Mouse (Mus musculus) bone marrow macrophage, adult 2 months (primary cell): Measurements from ENCODE around the gene Trim16. TPM values are rescaled to one million over a fixed set of nuclear protein-coding genes. Genes with fewer than 3 reads are reported as not detected.

Experiments
- H3K27ac ChIP-seq: 2 replicates; pipeline ENCODE4 v1.5.1; 2012; ENCODE audit warnings: low read depth, low read length; ENCODE audit not compliant: insufficient read depth
- H3K4me1 ChIP-seq: 2 replicates; pipeline ENCODE4 v1.6.1; 2012; ENCODE audit warnings: low read length; ENCODE audit not compliant: control insufficient read depth, insufficient read depth
- H3K4me3 ChIP-seq: 2 replicates; pipeline ENCODE4 v1.5.1; 2012; ENCODE audit warnings: mild to moderate bottlenecking, low read length, moderate library complexity; ENCODE audit not compliant: insufficient read depth
- CTCF ChIP-seq: IDR thresholded peaks from 2 replicates; pipeline ENCODE4 v1.5.1; 2012; ENCODE audit warnings: low read depth, mild to moderate bottlenecking, low read length, moderate library complexity
- POLR2A ChIP-seq: IDR thresholded peaks from 2 replicates; pipeline ENCODE4 v1.6.1; 2012; ENCODE audit warnings: mild to moderate bottlenecking, low read depth, low read length, borderline replicate concordance
- polyA plus RNA-seq: library from polyadenylated mRNA; stranded (reverse); fragments of >200 nt; gene quantifications from 2 replicates; pipeline ENCODE4 v1.2.4, GENCODE M21; 2012; ENCODE audit not compliant: missing spikeins, insufficient read depth, insufficient read length

Gene Trim16
- polyA plus RNA-seq, 1 experiment: 15.0 TPM

DNA sequence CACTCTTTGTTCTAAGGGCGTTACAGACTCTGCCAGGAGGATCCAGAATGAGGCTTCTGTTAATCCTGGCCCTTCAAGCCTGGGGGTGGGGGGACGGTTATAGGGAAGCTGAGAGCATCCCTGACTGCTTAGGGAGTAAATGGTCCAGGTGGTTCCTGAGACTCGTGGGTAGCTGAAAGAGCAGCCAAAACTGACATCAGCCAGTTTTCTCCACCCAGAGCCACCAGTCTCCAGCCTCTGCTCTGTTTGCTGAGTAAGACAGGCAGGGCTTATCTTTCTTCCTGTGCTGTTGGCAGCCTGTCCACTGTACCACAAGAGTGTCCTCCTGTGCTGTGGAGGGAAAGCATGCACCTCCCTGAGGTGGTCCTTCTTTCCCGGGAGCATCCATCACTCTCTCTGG is 5.4 kb upstream of the Trim16 start:
- H3K4me3 ChIP-seq: no peak overlapping the region

DNA sequence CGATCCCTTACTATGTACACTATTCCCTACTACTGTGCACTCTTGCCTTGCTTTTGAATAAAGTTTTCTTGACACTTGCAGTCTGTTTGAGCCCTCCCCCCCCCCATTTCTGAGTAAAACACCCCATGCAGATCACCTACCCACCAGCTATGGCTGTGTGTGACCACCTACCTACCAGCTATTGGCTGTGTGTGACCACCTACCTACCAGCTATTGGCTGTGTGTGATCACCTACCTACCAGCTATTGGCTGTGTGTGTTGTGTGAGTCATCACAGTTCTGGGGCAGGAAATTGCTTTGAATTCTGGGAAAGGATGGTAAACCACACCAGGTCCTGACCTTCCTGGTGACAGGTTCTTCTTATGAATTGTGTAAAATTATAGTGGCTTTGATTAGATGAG is 4.6 kb upstream of the Trim16 start:
- no peak overlapping the region for H3K4me3 ChIP-seq
- TF ChIP-seq CTCF: no peak
- no peak for TF ChIP-seq POLR2A
- peaks cover 23% of the 10 kb centered on the region for H3K4me1 ChIP-seq
- no peak overlapping the region for H3K27ac ChIP-seq

More for the DNA sequence above, 5.4 kb upstream of the Trim16 start:
- Histone ChIP-seq H3K27ac (no peak overlapping the region), H3K4me1 (peaks cover 23% of the 10 kb centered on the region)
- TF ChIP-seq CTCF (no peak), POLR2A (no peak)

DNA sequence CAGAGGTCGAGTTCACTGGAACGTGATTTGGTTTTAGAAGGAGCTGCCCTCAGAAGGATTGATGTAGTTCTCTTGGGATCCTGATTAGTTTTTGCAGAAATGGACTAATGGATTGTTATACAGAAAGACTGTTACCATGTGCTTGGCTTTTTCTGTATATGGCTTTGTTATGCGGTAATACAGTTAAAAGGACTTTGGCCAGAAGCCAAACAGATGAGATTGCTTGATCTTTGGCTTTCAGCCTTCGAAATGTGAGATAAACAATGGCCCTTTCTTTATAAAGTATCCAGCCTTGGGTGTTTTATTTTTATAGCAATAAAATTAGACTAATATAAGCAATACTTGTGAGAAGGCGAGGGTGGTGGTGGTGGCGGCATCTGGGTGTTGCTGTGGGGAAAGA is 3.4 kb upstream of the Trim16 start:
- TF ChIP-seq CTCF (no peak), POLR2A (no peak)
- H3K4me3 ChIP-seq: no peak overlapping the region
- H3K4me1 ChIP-seq: peaks cover 12% of the 10 kb centered on the region
- H3K27ac ChIP-seq: no peak overlapping the region

DNA sequence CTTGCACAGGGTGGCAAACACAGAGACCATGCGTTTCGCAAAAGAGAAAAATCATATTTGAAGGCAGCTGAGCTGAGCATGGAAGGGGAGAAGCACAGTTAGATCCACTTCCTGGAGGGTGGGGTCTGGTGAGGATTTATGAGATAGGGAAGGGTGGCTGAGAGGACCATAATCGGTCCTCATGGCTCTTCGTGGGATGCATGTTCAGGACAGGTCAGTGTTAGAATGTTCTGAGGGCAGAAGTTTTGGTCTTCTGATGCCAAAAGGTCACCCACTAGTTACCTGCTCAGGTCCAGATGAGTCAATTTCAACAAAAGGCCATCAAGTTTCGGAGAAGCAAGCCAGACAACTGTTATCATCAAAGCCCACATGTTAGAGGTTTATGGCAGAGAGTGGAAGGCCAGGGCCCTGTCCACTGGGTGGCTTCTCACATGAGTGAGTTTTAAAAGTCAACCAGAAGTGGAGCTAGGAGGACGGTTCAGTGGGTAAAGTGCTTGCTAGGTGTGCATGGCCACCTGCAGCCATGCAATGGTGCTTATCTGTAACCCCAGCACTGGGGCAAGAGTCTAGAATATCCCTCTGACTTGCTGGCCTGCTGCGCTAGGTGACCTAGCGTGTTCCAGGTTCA is 858 bp upstream of the Trim16 start:
- no peak for TF ChIP-seq POLR2A
- TF ChIP-seq CTCF: no peak
- H3K4me1 ChIP-seq: peaks cover 22% of the 10 kb centered on the region
- H3K4me3 ChIP-seq: no peak overlapping the region
- H3K27ac ChIP-seq: no peak overlapping the region

DNA sequence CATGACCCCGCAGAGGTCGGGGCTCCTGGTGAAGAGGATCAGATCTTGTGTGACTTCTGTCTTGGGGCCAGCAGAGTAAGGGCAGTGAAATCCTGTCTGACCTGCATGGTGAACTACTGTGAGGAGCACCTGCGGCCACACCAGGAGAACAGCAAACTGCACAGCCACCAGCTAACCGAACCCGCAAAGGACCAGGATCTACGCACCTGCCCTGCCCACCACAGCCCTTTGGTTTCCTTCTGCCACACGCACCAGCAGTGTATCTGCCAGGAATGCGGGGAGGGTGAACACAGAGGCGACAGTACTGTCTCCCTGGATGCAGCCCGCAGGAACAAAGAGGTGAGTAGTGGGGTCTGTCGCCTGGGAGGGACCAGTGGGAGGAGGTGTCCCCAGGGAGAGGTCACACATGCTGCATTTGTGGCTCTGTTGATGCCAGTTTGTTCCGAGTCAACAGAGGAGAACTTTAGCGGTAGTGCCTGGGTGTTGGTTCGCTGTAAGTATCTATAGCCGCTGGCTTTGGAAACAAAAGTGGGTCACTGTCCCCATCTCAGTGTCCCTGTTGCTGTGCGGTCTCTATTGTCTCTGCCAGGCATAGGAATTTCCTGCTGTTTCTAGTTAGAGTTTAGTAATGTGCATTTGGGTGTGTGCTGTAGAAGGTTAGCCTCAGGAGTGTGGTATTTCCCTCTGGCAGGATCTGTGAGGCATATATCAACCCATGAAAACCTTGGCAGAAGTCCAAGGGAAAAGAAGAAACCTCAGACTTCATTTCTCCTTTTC is 818 bp downstream of the Trim16 start:
- peak overlapping the region; percentile 59 for H3K27ac ChIP-seq
- peak overlapping the region; percentile 70 for H3K4me3 ChIP-seq
- TF ChIP-seq POLR2A (no peak), CTCF (no peak)
- peaks cover 20% of the 10 kb centered on the region for H3K4me1 ChIP-seq

DNA sequence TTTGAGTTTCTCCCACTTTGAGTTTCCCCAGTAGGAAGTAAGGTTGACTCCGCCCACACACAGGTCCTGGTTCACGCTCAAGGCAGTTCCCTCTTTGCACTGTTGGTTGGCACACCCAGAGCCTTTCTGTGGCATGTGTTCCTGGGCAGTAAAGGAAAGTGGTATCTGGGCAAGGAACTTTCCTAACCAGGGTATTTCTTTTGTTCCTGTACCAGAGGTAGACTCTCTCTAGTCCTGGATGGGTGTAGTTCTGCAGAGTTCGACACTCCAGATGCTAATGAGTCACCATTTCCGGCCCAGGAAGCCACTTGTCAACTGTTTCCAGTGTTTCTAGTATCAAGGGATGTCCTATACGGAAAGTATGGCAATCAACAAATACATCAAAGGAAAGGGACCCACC is 1.9 kb downstream of the Trim16 start:
- TF ChIP-seq CTCF (no peak), POLR2A (no peak)
- Histone ChIP-seq H3K27ac (peak overlapping the region; percentile 53), H3K4me1 (peaks cover 20% of the 10 kb centered on the region), H3K4me3 (peak overlapping the region; percentile 55)

DNA sequence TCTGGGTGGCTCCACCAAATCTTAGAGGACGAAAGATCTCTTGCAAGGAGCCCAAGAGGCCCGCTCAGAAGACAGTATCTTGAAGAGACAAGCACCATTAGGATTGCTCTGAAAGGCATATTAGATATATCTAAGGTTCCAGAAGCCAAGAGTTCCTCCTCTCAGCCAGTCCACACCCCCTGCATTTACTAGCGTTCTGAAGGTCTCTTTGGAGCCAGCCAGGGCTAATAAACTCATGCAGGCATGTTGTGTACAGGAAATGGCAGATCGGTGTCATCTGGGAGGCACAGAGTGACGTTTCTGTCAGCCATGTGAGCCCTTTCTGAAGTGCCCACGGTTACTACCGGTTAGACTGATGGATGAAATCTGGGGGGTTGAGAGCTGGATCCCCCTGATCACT is 4.2 kb downstream of the Trim16 start:
- Histone ChIP-seq H3K4me1 (peaks cover 17% of the 10 kb centered on the region), H3K4me3 (no peak overlapping the region), H3K27ac (no peak overlapping the region)
- TF ChIP-seq CTCF (no peak), POLR2A (no peak)

DNA sequence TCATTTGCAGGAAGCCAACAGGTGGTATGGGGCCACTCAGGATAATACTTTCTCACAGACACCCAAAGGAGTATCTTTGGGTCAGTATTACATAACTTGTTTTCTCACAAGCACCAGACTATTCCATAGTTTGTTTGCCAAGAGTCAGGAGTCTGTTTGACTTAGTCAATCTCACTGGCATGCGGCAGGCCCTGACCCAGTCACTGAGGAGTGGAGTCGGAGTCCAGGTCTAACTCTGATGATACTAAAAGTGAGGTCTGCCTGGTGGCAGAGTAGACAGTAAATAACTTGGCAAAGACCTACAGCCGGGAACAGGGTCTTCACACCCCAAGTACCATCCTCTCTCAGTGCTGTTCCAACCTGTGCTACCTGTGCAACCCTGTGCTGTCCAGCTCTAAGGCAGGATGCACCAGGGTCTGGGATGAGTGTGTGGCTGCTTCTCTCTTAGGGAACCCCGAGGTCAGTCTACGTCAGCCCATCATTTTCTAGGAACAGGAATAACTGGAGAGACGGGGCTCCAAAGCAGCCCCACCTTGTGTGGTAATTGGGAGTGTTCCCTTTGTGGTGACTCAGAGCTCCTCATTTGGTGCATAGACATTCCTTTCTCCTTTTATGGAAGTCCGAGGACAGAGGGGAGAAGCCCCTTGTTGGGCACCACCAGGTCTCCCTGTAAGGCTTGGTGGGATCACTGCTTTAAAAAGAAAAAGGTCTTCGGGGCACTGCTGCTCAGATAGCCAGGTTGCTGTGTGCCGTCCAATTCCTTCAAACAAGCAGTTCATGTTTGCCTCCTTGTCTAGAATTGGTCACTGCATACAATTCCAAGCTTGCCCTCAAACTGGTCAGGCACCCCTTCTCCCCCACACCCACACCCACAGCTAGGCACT is 5.4 kb downstream of the Trim16 start:
- peaks cover 13% of the 10 kb centered on the region for H3K4me1 ChIP-seq
- TF ChIP-seq POLR2A: no peak
- no peak for TF ChIP-seq CTCF
- H3K27ac ChIP-seq: no peak overlapping the region
- no peak overlapping the region for H3K4me3 ChIP-seq

DNA sequence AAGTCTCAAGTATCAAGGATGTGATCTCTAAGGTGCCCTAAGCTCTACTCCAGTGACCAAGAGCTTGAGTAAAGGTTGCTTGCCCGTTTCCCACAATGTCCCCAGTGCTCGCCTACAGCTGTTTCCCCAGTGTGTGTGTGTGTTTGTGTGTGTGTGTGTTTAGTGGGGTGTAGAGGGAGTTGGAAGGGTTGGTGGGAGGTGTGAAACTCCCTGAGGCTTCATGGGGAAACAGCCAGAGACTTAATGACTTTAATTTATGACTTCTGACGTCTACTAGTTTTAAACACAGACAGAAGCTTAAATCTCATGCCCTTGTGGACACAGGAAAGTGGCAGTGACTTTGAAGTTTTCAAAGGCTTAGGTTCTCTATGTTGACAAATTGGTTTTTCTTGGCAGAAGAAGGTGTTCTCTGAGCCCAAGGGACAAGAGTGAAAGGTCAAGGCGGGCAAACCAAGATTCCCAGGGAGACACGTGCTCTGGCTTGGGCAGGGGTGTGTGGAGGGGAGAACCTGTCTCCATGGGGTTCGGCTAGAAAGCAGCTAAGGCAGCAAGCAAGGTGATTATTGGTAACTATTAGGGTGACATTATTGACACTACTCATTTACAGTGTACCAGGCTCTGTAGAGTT is 6.2 kb downstream of the Trim16 start:
- TF ChIP-seq CTCF (no peak), POLR2A (no peak)
- no peak overlapping the region for H3K4me3 ChIP-seq
- H3K27ac ChIP-seq: no peak overlapping the region
- H3K4me1 ChIP-seq: peaks cover 13% of the 10 kb centered on the region

DNA sequence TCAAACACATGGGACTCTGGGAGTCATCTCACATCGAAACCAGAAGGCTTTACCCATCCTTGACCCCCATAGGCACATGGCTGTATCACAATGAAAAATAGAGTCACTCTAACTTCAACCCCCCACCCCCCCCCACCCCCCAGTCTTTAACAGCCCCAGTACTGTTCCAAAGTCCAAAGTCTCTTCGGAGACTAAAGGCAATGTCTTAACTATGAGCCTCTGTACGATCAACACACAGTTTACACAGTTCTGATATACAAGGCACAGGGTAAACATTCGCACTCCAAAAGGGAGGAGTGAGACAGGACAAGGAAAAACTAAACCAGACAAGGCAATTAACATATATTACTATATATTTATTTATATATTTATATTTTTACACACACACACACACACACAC is 7.1 kb downstream of the Trim16 start:
- no peak for TF ChIP-seq POLR2A
- TF ChIP-seq CTCF: no peak
- Histone ChIP-seq H3K4me1 (peaks cover 11% of the 10 kb centered on the region), H3K27ac (no peak overlapping the region), H3K4me3 (no peak overlapping the region)
